Mouse (Mus musculus) embryo, embryonic 11.5 days (tissue): Measurements from ENCODE around the gene Olfr591.
"Not testable (repeated sequence)": the region's sequence is repeated elsewhere in the genome, so short reads cannot be mapped to it uniquely, and the experiment has no call there.

ENCODE experiments used
- DNase-seq: peaks from one replicate; pipeline ENCODE4 v3.0.0-alpha.2; 2012; ENCODE audit warnings: low read depth, low spot score

Gene Olfr591

GRCm38 (mm10) chr7:103178240-103178639 lies at the start of gene Olfr591:
TSS of gene Olfr591 (minus strand) at chr7:103178340.
- DNase-seq = no peak

GRCm38 (mm10) chr7:103216696-103217095 lies 38.6 kb upstream of the Olfr591 start, which contains the start of gene Olfr594:
TSS of gene Olfr594 (plus strand) at chr7:103216996.
- DNase-seq = no peak

- not testable (repeated sequence) for DNase-seq
Observed at GRCm38 (mm10) chr7:103212050-103212449, 33.9 kb upstream of the Olfr591 start.

GRCm38 (mm10) chr7:103211562-103211961 lies 33.4 kb upstream of the Olfr591 start, which contains the start of gene Olfr593:
TSS of gene Olfr593 (plus strand) at chr7:103211862.
- DNase-seq = no peak

- DNase-seq = not testable (repeated sequence)
Observed at GRCm38 (mm10) chr7:103184503-103184902, 6.4 kb upstream of the Olfr591 start, which contains the start of gene Olfr592. TSS of gene Olfr592 (plus strand) at chr7:103184803.

- DNase-seq = no peak
Observed at GRCm38 (mm10) chr7:103169697-103170096, 8.4 kb downstream of the Olfr591 start.

GRCm38 (mm10) chr7:103156256-103156655 lies 21.9 kb downstream of the Olfr591 start, which contains the start of gene Olfr589:
TSS of gene Olfr589 (minus strand) at chr7:103156356.
- no peak for DNase-seq

- DNase-seq = no peak
Observed at GRCm38 (mm10) chr7:103140579-103140978, 37.6 kb downstream of the Olfr591 start, which contains the start of gene Olfr588-ps1. TSS of gene Olfr588-ps1 (plus strand) at chr7:103140879.

- DNase-seq = no peak
Observed at GRCm38 (mm10) chr7:103125538-103125937, 52.6 kb downstream of the Olfr591 start, which contains the start of gene Olfr586. TSS of gene Olfr586 (minus strand) at chr7:103125638.

GRCm38 (mm10) chr7:103119406-103119805 lies 58.7 kb downstream of the Olfr591 start:
- DNase-seq = no peak
